Mouse (Mus musculus): ENCODE results near the gene Mcam. TPM values are rescaled to one million over a fixed set of nuclear protein-coding genes. Genes with fewer than 3 reads are reported as not detected.
A peak's percentile ranks its signal among the peaks of the same experiment; 100 is the strongest.

The Mcam gene
- polyA plus RNA-seq, 1 experiment = not detected

DNA sequence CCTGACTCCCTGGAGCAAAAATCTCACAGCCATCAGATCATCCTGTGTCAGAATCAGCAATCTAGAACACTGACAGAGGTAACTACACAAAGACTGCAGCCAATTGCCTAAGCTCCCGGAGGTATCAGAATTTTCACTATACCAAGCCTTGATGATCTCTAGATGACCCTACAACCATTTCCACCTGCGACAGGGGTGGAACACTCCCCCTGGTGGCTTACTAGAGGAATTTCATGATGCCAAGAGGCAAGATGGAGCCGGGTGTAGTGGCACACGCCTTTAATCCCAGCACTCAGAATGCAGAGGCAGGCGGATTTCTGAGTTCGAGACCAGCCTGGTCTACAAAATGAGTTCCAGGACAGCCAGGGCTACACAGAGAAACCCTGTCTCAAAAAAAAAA is 10.0 kb upstream of the Mcam start:
- no peak overlapping the region for H3K4me3 ChIP-seq (ENCODE audit: insufficient read depth, low read length)
- H3K4me1 ChIP-seq (ENCODE audit: control insufficient read depth, insufficient read depth, low read length) = peaks cover 18% of the 10 kb centered on the region
- no peak overlapping the region for H3K27ac ChIP-seq (ENCODE audit: insufficient read depth, low read depth, low read length)
- TF ChIP-seq CTCF (IDR thresholded peaks at IDR 0.05; ENCODE audit: low read depth, low read length) = no peak
- TF ChIP-seq POLR2A (IDR thresholded peaks at IDR 0.05; ENCODE audit: borderline replicate concordance, low read depth, low read length) = no peak

DNA sequence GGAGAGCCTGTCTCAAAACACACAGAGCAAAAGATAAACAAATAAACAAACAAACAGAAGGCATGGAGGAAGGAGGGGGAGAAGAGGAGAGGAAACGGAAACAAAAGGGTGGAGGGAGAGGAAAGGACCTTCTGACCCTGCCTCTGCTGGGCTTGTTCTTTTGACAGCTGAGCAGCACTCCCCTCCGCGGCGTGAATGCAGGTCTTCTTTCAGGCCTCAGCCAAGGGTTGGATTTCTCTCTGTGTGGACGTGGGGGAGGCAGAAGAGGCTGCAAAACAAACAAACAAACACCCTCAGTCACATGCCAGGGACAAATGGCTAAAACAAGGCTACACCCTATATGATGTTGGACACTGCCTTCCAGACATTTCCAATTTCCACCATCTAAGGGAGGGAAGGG is 9.2 kb upstream of the Mcam start:
- H3K4me3 ChIP-seq (ENCODE audit: insufficient read depth, low read length) = no peak overlapping the region
- H3K4me1 ChIP-seq (ENCODE audit: control insufficient read depth, insufficient read depth, low read length) = peaks cover 24% of the 10 kb centered on the region
- no peak overlapping the region for H3K27ac ChIP-seq (ENCODE audit: insufficient read depth, low read depth, low read length)
- TF ChIP-seq POLR2A (IDR thresholded peaks at IDR 0.05; ENCODE audit: borderline replicate concordance, low read depth, low read length) (no peak), CTCF (IDR thresholded peaks at IDR 0.05; ENCODE audit: low read depth, low read length) (no peak)

DNA sequence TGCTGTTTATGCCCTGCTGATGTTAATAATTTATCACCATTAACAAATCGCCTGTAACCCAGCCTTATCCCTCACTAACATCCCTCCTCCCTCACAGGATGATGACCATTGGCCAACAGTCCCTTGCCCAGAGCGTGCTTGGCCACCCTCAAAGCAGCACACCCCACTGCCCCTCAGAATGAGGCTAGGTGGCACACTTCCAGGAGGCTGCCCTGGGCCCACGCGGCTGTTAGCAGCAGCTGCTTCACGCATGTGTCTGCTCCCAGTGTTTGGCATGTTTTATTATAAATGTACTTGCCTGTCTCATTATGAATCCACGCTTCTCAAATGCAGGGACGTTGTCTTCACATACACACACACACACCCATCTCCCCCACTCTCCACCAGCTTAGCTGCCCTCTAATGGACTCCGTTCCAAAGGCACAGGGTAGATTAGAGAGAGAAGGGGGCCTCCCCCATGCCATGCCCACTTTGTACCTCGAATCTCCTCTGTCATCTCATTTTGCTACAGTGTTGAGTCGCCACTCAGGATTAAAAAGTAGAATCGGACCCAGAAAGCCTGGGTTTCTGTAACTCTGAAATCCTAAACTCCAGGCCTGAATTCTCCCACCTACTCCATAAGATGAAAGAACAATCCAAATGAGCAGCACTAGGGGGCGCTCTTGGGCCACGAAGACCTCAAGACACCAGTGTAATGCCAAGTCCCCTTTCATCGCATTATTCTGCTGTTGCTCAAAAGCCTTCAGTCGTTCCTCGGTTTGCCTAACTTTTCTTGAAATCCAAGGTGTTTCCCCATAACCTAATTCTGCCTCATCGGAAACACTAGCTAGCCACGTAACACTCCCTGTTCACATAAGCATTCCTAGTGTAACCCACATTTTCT is 8.5 kb upstream of the Mcam start:
- no peak overlapping the region for H3K27ac ChIP-seq (ENCODE audit: insufficient read depth, low read depth, low read length)
- H3K4me3 ChIP-seq (ENCODE audit: insufficient read depth, low read length) = no peak overlapping the region
- TF ChIP-seq CTCF (IDR thresholded peaks at IDR 0.05; ENCODE audit: low read depth, low read length) (peak; percentile 86), POLR2A (IDR thresholded peaks at IDR 0.05; ENCODE audit: borderline replicate concordance, low read depth, low read length) (no peak)
- peaks cover 27% of the 10 kb centered on the region for H3K4me1 ChIP-seq (ENCODE audit: control insufficient read depth, insufficient read depth, low read length)

DNA sequence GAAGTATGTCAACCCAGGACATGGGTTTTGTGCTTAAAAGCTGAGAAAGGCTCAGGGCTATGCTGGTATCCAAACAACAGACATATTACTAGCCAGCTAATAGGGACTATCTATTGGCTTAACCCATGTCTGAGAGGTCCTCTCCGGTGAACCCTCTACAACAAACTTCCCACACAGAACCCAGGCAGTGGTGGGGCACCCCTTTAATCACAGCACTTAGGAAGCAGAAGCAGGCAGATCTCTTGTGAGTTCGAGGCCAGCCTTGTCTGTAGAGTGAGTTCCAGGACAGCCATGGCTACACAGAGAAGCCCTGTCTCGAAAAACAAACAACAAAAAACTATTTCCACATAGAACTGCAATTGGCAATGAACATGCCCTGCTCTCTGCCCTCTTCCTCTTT is 7.5 kb upstream of the Mcam start:
- no peak overlapping the region for H3K27ac ChIP-seq (ENCODE audit: insufficient read depth, low read depth, low read length)
- H3K4me3 ChIP-seq (ENCODE audit: insufficient read depth, low read length) = no peak overlapping the region
- peaks cover 27% of the 10 kb centered on the region for H3K4me1 ChIP-seq (ENCODE audit: control insufficient read depth, insufficient read depth, low read length)
- TF ChIP-seq CTCF (IDR thresholded peaks at IDR 0.05; ENCODE audit: low read depth, low read length) = no peak
- no peak for TF ChIP-seq POLR2A (IDR thresholded peaks at IDR 0.05; ENCODE audit: borderline replicate concordance, low read depth, low read length)

DNA sequence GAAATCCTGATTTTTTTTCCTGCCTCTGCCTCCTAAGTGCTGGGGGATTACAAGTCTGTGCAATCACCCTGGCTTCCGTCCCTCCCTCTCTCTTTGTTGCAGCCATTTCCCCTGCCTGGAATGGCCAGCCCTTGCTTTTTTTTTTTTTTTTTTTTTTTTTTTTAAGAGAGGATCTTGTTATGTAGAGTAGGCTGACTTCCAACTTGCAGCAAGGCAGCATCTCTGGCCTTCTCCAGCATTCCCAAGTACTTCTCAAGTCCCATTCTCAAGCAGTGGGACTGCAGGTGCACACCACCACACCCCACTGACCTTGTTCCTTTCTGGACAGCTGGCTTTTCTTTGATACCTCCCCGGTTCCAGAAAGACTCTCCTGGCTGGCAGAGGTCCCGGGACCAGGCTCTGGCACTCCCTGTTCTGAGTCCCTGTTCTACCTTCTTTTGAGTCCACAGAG is 6.9 kb upstream of the Mcam start:
- Histone ChIP-seq H3K27ac (ENCODE audit: insufficient read depth, low read depth, low read length) (no peak overlapping the region), H3K4me3 (ENCODE audit: insufficient read depth, low read length) (no peak overlapping the region), H3K4me1 (ENCODE audit: control insufficient read depth, insufficient read depth, low read length) (peaks cover 27% of the 10 kb centered on the region)
- TF ChIP-seq POLR2A (IDR thresholded peaks at IDR 0.05; ENCODE audit: borderline replicate concordance, low read depth, low read length) (no peak), CTCF (IDR thresholded peaks at IDR 0.05; ENCODE audit: low read depth, low read length) (no peak)

DNA sequence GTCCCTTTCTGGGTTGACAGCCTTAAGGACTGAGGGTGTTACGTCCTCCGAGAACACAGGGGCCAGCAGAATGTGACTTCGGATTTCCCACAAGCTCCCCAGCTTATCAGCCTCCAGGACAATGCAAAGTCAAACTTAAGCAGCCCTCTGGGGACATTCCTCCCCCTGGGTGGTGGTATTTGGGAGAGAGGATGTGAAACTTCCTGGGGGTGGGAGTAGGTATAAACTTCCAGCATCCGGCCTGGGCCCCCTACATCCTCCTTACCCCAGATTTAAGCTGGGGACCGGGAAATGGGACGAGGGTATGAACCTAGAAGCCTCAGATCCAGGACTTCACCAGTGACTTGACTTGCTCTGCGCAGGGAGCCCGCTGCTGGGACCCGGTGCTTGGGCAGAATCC is 4.6 kb upstream of the Mcam start:
- H3K4me3 ChIP-seq (ENCODE audit: insufficient read depth, low read length) = peak overlapping the region; percentile 45
- no peak overlapping the region for H3K27ac ChIP-seq (ENCODE audit: insufficient read depth, low read depth, low read length)
- no peak for TF ChIP-seq CTCF (IDR thresholded peaks at IDR 0.05; ENCODE audit: low read depth, low read length)
- no peak for TF ChIP-seq POLR2A (IDR thresholded peaks at IDR 0.05; ENCODE audit: borderline replicate concordance, low read depth, low read length)
- H3K4me1 ChIP-seq (ENCODE audit: control insufficient read depth, insufficient read depth, low read length) = peaks cover 27% of the 10 kb centered on the region

DNA sequence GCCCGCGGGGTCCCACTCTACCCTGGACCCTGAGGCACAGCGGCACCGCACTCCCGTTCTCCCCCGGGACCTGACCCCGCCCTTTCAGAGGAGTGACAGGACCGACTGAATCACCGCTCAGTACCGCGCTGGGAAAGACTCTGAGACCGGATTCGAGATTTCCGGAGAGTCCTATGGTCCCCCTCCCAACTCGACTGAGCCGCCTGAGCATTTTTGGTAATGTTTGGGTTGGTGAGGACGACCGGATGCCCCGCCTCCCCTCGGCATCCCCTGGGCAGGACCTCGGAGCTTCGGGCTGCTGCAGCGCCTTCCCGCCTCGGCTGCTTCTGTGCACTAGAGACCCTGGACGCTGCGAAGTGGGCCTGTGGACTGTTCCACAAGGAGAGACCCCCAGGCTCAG is 4.2 kb upstream of the Mcam start:
- peaks cover 27% of the 10 kb centered on the region for H3K4me1 ChIP-seq (ENCODE audit: control insufficient read depth, insufficient read depth, low read length)
- peak overlapping the region; percentile 45 for H3K4me3 ChIP-seq (ENCODE audit: insufficient read depth, low read length)
- TF ChIP-seq POLR2A (IDR thresholded peaks at IDR 0.05; ENCODE audit: borderline replicate concordance, low read depth, low read length) (no peak), CTCF (IDR thresholded peaks at IDR 0.05; ENCODE audit: low read depth, low read length) (no peak)
- no peak overlapping the region for H3K27ac ChIP-seq (ENCODE audit: insufficient read depth, low read depth, low read length)

DNA sequence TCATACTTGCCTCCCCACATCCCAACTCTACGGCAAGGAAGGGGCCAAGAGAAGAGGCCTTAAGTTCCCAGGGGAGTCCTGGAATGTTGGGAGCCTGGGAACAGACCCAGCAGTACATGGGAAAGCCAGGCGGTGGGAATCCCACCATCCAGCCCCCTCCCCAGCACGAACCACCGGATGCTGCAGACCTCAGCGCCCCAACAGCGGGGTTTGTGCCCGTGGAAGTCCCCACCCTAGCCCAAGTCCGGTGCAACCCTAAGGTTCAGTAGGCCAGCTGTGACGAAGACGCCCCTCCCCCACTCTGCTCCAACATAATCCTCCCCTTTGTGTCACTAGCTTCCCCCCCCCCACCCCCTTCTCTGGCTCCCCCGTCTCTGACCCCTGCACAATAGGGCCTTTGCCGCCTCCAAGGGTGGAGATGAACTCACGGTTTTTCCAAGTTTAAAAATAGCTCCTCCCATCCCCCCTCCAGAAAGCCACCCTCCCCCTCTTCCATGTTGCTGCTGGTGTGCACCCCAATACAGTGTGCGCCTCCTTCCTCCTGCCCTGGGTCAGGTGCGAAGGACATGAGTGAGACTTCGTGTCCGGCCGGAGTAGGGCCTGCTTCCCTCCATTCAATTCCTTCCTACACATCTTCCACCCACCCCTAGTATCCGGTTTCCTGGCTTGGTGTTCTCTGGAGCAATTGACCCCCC is 3.5 kb upstream of the Mcam start:
- H3K4me1 ChIP-seq (ENCODE audit: control insufficient read depth, insufficient read depth, low read length) = peaks cover 27% of the 10 kb centered on the region
- no peak for TF ChIP-seq CTCF (IDR thresholded peaks at IDR 0.05; ENCODE audit: low read depth, low read length)
- peak overlapping the region; percentile 45 for H3K4me3 ChIP-seq (ENCODE audit: insufficient read depth, low read length)
- no peak overlapping the region for H3K27ac ChIP-seq (ENCODE audit: insufficient read depth, low read depth, low read length)

DNA sequence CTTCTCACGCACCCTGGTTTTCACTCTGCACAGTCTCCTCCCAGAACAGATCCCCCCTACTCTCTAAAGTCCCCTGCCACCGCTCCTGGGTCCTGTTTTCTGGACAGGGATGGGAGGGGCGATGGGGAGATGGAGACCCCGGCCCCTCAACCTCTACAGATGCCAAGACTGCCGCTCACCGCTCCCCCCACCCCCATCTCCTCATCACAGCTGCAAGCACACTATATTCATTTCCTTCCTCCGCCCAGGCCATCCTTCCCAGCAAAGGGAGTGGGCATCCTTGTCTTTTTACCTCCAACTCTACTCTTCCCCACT is 3.0 kb upstream of the Mcam start:
- H3K4me3 ChIP-seq (ENCODE audit: insufficient read depth, low read length) = no peak overlapping the region
- H3K4me1 ChIP-seq (ENCODE audit: control insufficient read depth, insufficient read depth, low read length) = peaks cover 26% of the 10 kb centered on the region
- no peak overlapping the region for H3K27ac ChIP-seq (ENCODE audit: insufficient read depth, low read depth, low read length)
- no peak for TF ChIP-seq POLR2A (IDR thresholded peaks at IDR 0.05; ENCODE audit: borderline replicate concordance, low read depth, low read length)
- TF ChIP-seq CTCF (IDR thresholded peaks at IDR 0.05; ENCODE audit: low read depth, low read length) = no peak

DNA sequence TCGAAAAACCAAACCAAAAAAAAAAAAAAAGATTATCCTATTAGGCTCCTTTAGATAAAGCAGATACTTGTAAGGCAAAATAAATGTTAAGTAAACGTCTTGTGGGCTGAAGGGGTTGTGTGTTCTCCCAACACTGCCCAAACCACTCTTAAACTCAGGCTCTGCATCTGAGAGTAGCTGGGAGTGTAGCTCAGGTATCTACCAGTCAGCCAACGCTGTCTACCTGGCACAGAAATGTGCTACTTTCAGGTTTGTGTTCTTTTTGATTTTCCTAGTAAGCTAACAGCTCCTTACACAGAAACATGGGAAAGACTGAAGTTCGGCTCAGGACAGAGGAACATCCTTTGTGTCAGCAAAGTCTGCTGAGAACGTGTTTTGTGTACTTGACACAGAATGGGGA is 2.1 kb upstream of the Mcam start:
- H3K4me3 ChIP-seq (ENCODE audit: insufficient read depth, low read length) = no peak overlapping the region
- peaks cover 19% of the 10 kb centered on the region for H3K4me1 ChIP-seq (ENCODE audit: control insufficient read depth, insufficient read depth, low read length)
- TF ChIP-seq POLR2A (IDR thresholded peaks at IDR 0.05; ENCODE audit: borderline replicate concordance, low read depth, low read length) = no peak
- TF ChIP-seq CTCF (IDR thresholded peaks at IDR 0.05; ENCODE audit: low read depth, low read length) = no peak
- no peak overlapping the region for H3K27ac ChIP-seq (ENCODE audit: insufficient read depth, low read depth, low read length)
